Mouse (Mus musculus) stomach, postnatal 0 days (tissue): ENCODE data around the gene Slc31a1.

Experiments
- CTCF ChIP-seq: IDR thresholded peaks from 2 replicates; pipeline ENCODE4 v1.5.1; 2016; ENCODE audit warnings: antibody characterized with exemption, low read depth, mild to moderate bottlenecking, moderate library complexity
- EP300 ChIP-seq: optimal IDR thresholded peaks from 2 replicates; pipeline ENCODE3; 2016; ENCODE audit warnings: antibody characterized with exemption

- TF ChIP-seq CTCF (no peak), EP300 (no peak)
Observed at GRCm38 (mm10) chr4:62425891-62426290, 65.4 kb downstream of the Slc31a1 start.
